Mouse (Mus musculus) G1E (cell line): ENCODE results near the gene Irf5. TPM values are rescaled to one million over a fixed set of nuclear protein-coding genes. Genes with fewer than 3 reads are reported as not detected.
"Not testable (repeated sequence)": the region's sequence is repeated elsewhere in the genome, so short reads cannot be mapped to it uniquely, and the experiment has no call there.

Source experiments
- ATAC-seq: 2 replicates; pipeline ENCODE4 v1.8.0; 2016; ENCODE audit warnings: mild to moderate bottlenecking; ENCODE audit not compliant: insufficient number of reproducible peaks, poor library complexity, low FRiP score, severe bottlenecking; ENCODE audit errors: extremely low read depth
- DNase-seq: peaks from one replicate; pipeline ENCODE4 v3.0.0; 2012; ENCODE audit warnings: low spot score
- H3K27me3 ChIP-seq: 2 replicates; pipeline ENCODE4 v1.6.1; 2012; ENCODE audit warnings: mild to moderate bottlenecking, low read length, inconsistent platforms; ENCODE audit not compliant: insufficient read depth
- H3K36me3 ChIP-seq: replicated peaks from 2 replicates; pipeline ENCODE3; 2012; ENCODE audit warnings: mild to moderate bottlenecking, inconsistent platforms
- H3K4me1 ChIP-seq: 2 replicates; pipeline ENCODE4 v1.6.1; 2012; ENCODE audit warnings: low read depth, low read length, inconsistent platforms, mixed read lengths; ENCODE audit not compliant: insufficient read depth
- H3K4me3 ChIP-seq: 2 replicates; pipeline ENCODE4 v1.5.1; 2012; ENCODE audit warnings: low read depth, mild to moderate bottlenecking, inconsistent platforms, low read length, moderate library complexity, mixed read lengths
- H3K9me3 ChIP-seq: replicated peaks from 2 replicates; pipeline ENCODE4 v1.6.1; 2012; ENCODE audit warnings: inconsistent platforms
- CTCF ChIP-seq: IDR thresholded peaks from 2 replicates; pipeline ENCODE4 v1.5.1; 2012; ENCODE audit warnings: low read depth, low read length, inconsistent platforms, mixed read lengths
- GATA1 ChIP-seq: IDR thresholded peaks from 2 replicates; pipeline ENCODE4 v1.6.1; 2012; ENCODE audit warnings: borderline replicate concordance, low read length, inconsistent platforms, mixed read lengths
- GATA2 ChIP-seq: IDR thresholded peaks from 2 replicates; pipeline ENCODE4 v1.6.1; 2012; ENCODE audit warnings: low read depth, low read length, inconsistent platforms, borderline replicate concordance
- POLR2AphosphoS5 ChIP-seq: IDR thresholded peaks from 2 replicates; pipeline ENCODE4 v1.6.1; 2012; ENCODE audit warnings: low read depth, low read length, inconsistent platforms; ENCODE audit not compliant: insufficient replicate concordance
- TAL1 ChIP-seq: conservative IDR thresholded peaks from 2 replicates; pipeline ENCODE4 v1.6.1; 2012; ENCODE audit warnings: low read depth, low read length, inconsistent platforms, mixed read lengths
- polyA plus RNA-seq: library from polyadenylated mRNA; stranded (reverse); fragments of >175 nt; gene quantifications from 2 replicates; pipeline ENCODE4 v1.2.3, GENCODE M21; 2012
- total RNA-seq, 2 experiments: library from RNA; stranded (forward) in 1 of 2; stranded (reverse) in 1 of 2; fragments of 200-1000 nt in 1 of 2; fragments of >200 nt in 1 of 2; fragmentation: Nextera tagmentation in 1 of 2; gene quantifications; 2 replicates each; pipeline ENCODE4 v1.2.3; 2014 to 2017

The Irf5 gene
- total and polyA plus RNA-seq, 3 experiments = 3.8 to 12.2 (median 6.4) TPM

DNA sequence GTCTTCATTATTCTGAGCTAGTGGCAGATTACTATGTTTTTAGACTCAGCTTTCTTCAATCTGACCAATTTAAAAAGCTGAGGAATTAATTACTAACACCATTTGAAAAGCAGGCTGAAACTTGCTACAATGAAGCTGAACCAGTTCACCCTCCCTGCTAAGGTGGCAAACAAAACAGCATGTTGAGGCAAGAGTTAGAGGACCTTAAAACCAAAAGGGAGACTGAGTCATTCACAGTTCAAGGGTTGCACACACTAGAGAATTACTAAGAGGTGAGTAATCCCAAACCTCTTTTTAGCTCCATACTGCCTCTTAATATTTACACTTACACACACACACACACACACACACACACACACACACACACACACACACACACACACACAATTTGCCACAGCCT, 21.2 kb downstream of the Irf5 start:
- no peaks in the 10 kb centered on the region for H3K27me3 ChIP-seq
- peaks cover 98% of the 10 kb centered on the region for H3K36me3 ChIP-seq
- TF ChIP-seq POLR2AphosphoS5 = no peak
- TF ChIP-seq TAL1 = no peak
- H3K4me3 ChIP-seq = no peak overlapping the region
- H3K4me1 ChIP-seq = no peaks in the 10 kb centered on the region
- DNase-seq (no peak), ATAC-seq (no peak)
- H3K9me3 ChIP-seq = no peaks in the 10 kb centered on the region

- ATAC-seq (no peak), DNase-seq (no peak)
- Histone ChIP-seq H3K9me3 (no peaks in the 10 kb centered on the region), H3K4me1 (no peaks in the 10 kb centered on the region), H3K27me3 (no peaks in the 10 kb centered on the region), H3K36me3 (peaks cover 98% of the 10 kb centered on the region), H3K4me3 (no peak overlapping the region)
- no peak for TF ChIP-seq GATA2
- no peak for TF ChIP-seq TAL1
- no peak for TF ChIP-seq CTCF
- no peak for TF ChIP-seq POLR2AphosphoS5
- no peak for TF ChIP-seq GATA1
These were observed 21.7 kb downstream of the Irf5 start for GRCm38 (mm10) chr6:29548086-29548485.

DNA sequence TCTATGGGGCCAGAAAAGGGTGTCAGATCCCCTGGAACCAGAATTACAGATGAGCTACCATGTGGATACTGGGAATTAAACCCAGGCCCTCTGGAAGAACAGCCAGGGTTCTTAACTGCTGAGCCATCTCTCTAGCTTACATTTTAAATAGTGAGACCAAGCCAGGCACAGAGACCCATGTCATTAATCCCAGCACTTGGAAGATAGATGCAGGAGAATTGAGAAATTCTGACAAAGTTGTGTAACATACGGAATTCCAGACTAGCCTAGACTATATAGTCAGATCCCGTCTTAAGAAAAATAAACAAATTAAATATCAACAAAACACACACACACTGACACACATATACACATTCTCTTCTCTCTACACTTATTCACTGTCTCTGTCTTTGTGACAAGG, 26.1 kb downstream of the Irf5 start:
- ATAC-seq (no peak), DNase-seq (no peak)
- H3K9me3 ChIP-seq = no peaks in the 10 kb centered on the region
- H3K27me3 ChIP-seq = no peaks in the 10 kb centered on the region
- H3K4me3 ChIP-seq = no peak overlapping the region
- no peaks in the 10 kb centered on the region for H3K4me1 ChIP-seq
- H3K36me3 ChIP-seq = peaks cover 96% of the 10 kb centered on the region
- no peak for TF ChIP-seq CTCF
- TF ChIP-seq POLR2AphosphoS5 = no peak
- TF ChIP-seq TAL1 = no peak
- TF ChIP-seq GATA1 = no peak
- TF ChIP-seq GATA2 = no peak

DNA sequence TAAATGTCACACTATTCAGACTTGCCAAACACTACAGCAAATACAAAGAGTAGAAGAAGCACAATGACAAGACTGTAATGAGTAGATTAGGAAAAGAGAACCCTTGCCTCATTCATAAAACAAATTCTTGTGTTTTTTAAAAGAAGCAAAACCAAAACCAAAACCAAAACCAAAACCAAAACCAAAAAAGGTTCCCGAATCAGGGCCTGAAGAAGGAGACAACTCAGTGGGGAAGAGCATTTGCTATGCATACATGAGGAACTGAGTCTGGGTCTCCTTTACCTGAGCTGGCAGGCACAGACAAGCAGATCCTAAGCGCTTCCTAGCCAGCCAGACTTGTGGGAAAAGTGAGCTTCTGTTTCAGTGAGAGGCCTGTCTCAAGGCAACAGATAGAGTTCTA, 30.7 kb downstream of the Irf5 start:
- no peak for TF ChIP-seq CTCF
- no peak for TF ChIP-seq TAL1
- no peak for TF ChIP-seq GATA2
- TF ChIP-seq GATA1 = no peak
- no peak for TF ChIP-seq POLR2AphosphoS5
- DNase-seq = no peak

GRCm38 (mm10) chr6:29576388-29576787, 50.0 kb downstream of the Irf5 start:
- H3K27me3 ChIP-seq = not testable (repeated sequence)

More for the DNA sequence above, 30.7 kb downstream of the Irf5 start:
- peaks cover 95% of the 10 kb centered on the region for H3K36me3 ChIP-seq
- no peaks in the 10 kb centered on the region for H3K9me3 ChIP-seq
- ATAC-seq = no peak
- no peak overlapping the region for H3K4me3 ChIP-seq
- H3K27me3 ChIP-seq = no peaks in the 10 kb centered on the region
- no peaks in the 10 kb centered on the region for H3K4me1 ChIP-seq

DNA sequence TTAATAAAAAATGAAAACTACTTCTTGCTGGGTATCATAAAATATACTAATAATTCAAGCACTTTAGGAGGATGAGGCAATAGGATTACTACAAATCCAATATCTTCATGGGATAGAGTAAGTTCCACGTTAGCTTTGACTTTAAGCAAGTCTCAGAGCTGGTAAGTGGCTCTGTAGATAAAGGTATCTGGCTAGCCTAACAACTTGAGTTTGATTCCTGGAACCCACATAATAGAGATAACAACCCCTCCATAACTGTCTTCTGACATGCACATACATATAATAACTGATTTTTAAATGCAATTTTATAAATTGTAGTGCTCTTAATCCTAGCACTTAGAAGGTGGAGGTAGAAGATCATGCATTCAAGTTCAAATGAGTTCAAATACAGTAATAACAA, 54.3 kb downstream of the Irf5 start:
- Histone ChIP-seq H3K4me3 (no peak overlapping the region), H3K27me3 (no peaks in the 10 kb centered on the region), H3K36me3 (peaks cover 89% of the 10 kb centered on the region), H3K4me1 (no peaks in the 10 kb centered on the region), H3K9me3 (no peaks in the 10 kb centered on the region)
- DNase-seq (no peak), ATAC-seq (no peak)
- TF ChIP-seq POLR2AphosphoS5 (no peak), CTCF (no peak), GATA2 (no peak), TAL1 (no peak), GATA1 (no peak)

More at GRCm38 (mm10) chr6:29576388-29576787, 50.0 kb downstream of the Irf5 start:
- DNase-seq, ATAC-seq, H3K4me1 ChIP-seq, H3K4me3 ChIP-seq, H3K9me3 ChIP-seq: not testable (repeated sequence)
- peaks cover 92% of the 10 kb centered on the region for H3K36me3 ChIP-seq

DNA sequence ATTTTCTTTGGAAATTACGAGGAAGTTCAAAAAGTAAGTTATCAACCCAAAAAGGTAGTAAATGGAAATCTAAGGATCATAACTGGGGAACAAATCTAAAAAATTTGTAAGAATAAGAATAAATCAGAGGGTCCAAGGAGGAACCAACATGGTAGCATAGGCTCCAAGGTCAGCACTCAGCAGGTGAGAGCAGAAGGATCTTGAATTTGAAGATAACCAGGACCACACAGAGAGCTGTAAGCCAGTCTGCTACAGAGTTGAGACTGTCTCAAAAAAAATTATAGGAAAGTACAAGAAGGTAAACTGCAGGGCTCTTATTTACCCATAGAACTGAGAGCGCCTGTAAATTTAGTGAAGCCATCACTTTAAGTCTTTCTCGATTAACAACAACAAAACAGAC, 54.8 kb downstream of the Irf5 start:
- Histone ChIP-seq H3K27me3 (no peaks in the 10 kb centered on the region), H3K36me3 (peaks cover 90% of the 10 kb centered on the region), H3K9me3 (no peaks in the 10 kb centered on the region), H3K4me3 (no peak overlapping the region), H3K4me1 (no peaks in the 10 kb centered on the region)
- ATAC-seq (no peak), DNase-seq (no peak)
- TF ChIP-seq GATA2 (no peak), POLR2AphosphoS5 (no peak), CTCF (no peak), GATA1 (no peak), TAL1 (no peak)

Other genes with a start within 250 kb of the Irf5 start
- gene Fam71f2, start 247.0 kb upstream of the Irf5 start, total RNA-seq (2014; fragmentation: Nextera tagmentation) = 1.7 and 4.4 TPM in 2 replicates
- gene Fam71f2, start 247.0 kb upstream of the Irf5 start, total RNA-seq (2017) = 0.33 and 0.70 TPM in 2 replicates
- not detected in 2 replicates for gene Fam71f2, start 247.0 kb upstream of the Irf5 start, polyA plus RNA-seq
- gene Fam71f1, start 207.5 kb upstream of the Irf5 start, total RNA-seq (2014; fragmentation: Nextera tagmentation) = not detected in 2 replicates
- 0.16 and 0.35 TPM in 2 replicates for gene Fam71f1, start 207.5 kb upstream of the Irf5 start, total RNA-seq (2017)
- gene Fam71f1, start 207.5 kb upstream of the Irf5 start, polyA plus RNA-seq = not detected in 2 replicates
- gene Calu, start 178.6 kb upstream of the Irf5 start, total RNA-seq (2014; fragmentation: Nextera tagmentation) = 62.8 and 71.9 TPM in 2 replicates
- 107 and 113 TPM in 2 replicates for gene Calu, start 178.6 kb upstream of the Irf5 start, total RNA-seq (2017)
- 15.6 and 25.4 TPM in 2 replicates for gene Calu, start 178.6 kb upstream of the Irf5 start, polyA plus RNA-seq
- not detected in 2 replicates for gene Opn1sw, start 138.2 kb upstream of the Irf5 start, total RNA-seq (2014; fragmentation: Nextera tagmentation)
- 0.27 TPM in 1 of 2 replicates, not detected in the other for gene Opn1sw, start 138.2 kb upstream of the Irf5 start, total RNA-seq (2017)
- gene Opn1sw, start 138.2 kb upstream of the Irf5 start, polyA plus RNA-seq = not detected in 2 replicates
- gene Ccdc136, start 130.3 kb upstream of the Irf5 start, total RNA-seq (2014; fragmentation: Nextera tagmentation) = not detected in 2 replicates
- gene Ccdc136, start 130.3 kb upstream of the Irf5 start, total RNA-seq (2017) = 0.11 and 0.23 TPM in 2 replicates
- 0.02 and 0.04 TPM in 2 replicates for gene Ccdc136, start 130.3 kb upstream of the Irf5 start, polyA plus RNA-seq
- gene Flnc, start 93.4 kb upstream of the Irf5 start, total RNA-seq (2014; fragmentation: Nextera tagmentation) = 0.15 and 0.24 TPM in 2 replicates
- gene Flnc, start 93.4 kb upstream of the Irf5 start, total RNA-seq (2017) = 0.11 and 0.17 TPM in 2 replicates
- 0.36 and 0.51 TPM in 2 replicates for gene Flnc, start 93.4 kb upstream of the Irf5 start, polyA plus RNA-seq
- 138 and 150 TPM in 2 replicates for gene Atp6v1f, start 58.9 kb upstream of the Irf5 start, total RNA-seq (2014; fragmentation: Nextera tagmentation)
- 201 and 265 TPM in 2 replicates for gene Atp6v1f, start 58.9 kb upstream of the Irf5 start, total RNA-seq (2017)
- 270 and 339 TPM in 2 replicates for gene Atp6v1f, start 58.9 kb upstream of the Irf5 start, polyA plus RNA-seq
- 1.6 TPM in 1 of 2 replicates, not detected in the other for gene Atp6v1fnb, start 55.2 kb upstream of the Irf5 start, total RNA-seq (2014; fragmentation: Nextera tagmentation)
- gene Atp6v1fnb, start 55.2 kb upstream of the Irf5 start, total RNA-seq (2017) = 0.46 and 1.3 TPM in 2 replicates
- gene Atp6v1fnb, start 55.2 kb upstream of the Irf5 start, polyA plus RNA-seq = 0.13 TPM in 1 of 2 replicates, not detected in the other
- gene Kcp, start 18.7 kb upstream of the Irf5 start, total RNA-seq (2014; fragmentation: Nextera tagmentation) = 1.7 TPM in 1 of 2 replicates, not detected in the other
- gene Kcp, start 18.7 kb upstream of the Irf5 start, total RNA-seq (2017) = 0.06 and 0.22 TPM in 2 replicates
- gene Kcp, start 18.7 kb upstream of the Irf5 start, polyA plus RNA-seq = 0.30 and 0.44 TPM in 2 replicates
- 156 and 177 TPM in 2 replicates for gene Tnpo3, start 83.3 kb downstream of the Irf5 start, total RNA-seq (2014; fragmentation: Nextera tagmentation)
- gene Tnpo3, start 83.3 kb downstream of the Irf5 start, total RNA-seq (2017) = 84.3 and 93.2 TPM in 2 replicates
- 56.4 and 63.5 TPM in 2 replicates for gene Tnpo3, start 83.3 kb downstream of the Irf5 start, polyA plus RNA-seq
- gene Tspan33, start 167.6 kb downstream of the Irf5 start, total RNA-seq (2014; fragmentation: Nextera tagmentation) = 56.6 and 80.8 TPM in 2 replicates
- 33.2 and 38.4 TPM in 2 replicates for gene Tspan33, start 167.6 kb downstream of the Irf5 start, total RNA-seq (2017)
- 33.9 and 35.9 TPM in 2 replicates for gene Tspan33, start 167.6 kb downstream of the Irf5 start, polyA plus RNA-seq
- 72.7 and 87.2 TPM in 2 replicates for gene Smo, start 208.9 kb downstream of the Irf5 start, total RNA-seq (2014; fragmentation: Nextera tagmentation)
- gene Smo, start 208.9 kb downstream of the Irf5 start, total RNA-seq (2017) = 42.0 and 46.9 TPM in 2 replicates
- gene Smo, start 208.9 kb downstream of the Irf5 start, polyA plus RNA-seq = 47.8 and 58.8 TPM in 2 replicates
- 44.7 and 45.0 TPM in 2 replicates for gene Ahcyl2, start 241.4 kb downstream of the Irf5 start, total RNA-seq (2014; fragmentation: Nextera tagmentation)
- 76.1 and 81.5 TPM in 2 replicates for gene Ahcyl2, start 241.4 kb downstream of the Irf5 start, total RNA-seq (2017)
- gene Ahcyl2, start 241.4 kb downstream of the Irf5 start, polyA plus RNA-seq = 21.7 and 38.8 TPM in 2 replicates